Mouse (Mus musculus) erythroblast, embryonic 14.5 days (primary cell): ENCODE measurements around the gene Ocm. TPM values are rescaled to one million over a fixed set of nuclear protein-coding genes. Genes with fewer than 3 reads are reported as not detected.

Experiments
- H3K27me3 ChIP-seq: 2 replicates; pipeline ENCODE4 v1.6.1; 2012; ENCODE audit warnings: inconsistent platforms; ENCODE audit not compliant: control insufficient read depth
- H3K36me3 ChIP-seq: 2 replicates; pipeline ENCODE4 v1.6.1; 2012; ENCODE audit warnings: mild to moderate bottlenecking, inconsistent platforms; ENCODE audit not compliant: control insufficient read depth
- H3K4me1 ChIP-seq: 2 replicates; pipeline ENCODE4 v1.6.1; 2012; ENCODE audit warnings: inconsistent platforms; ENCODE audit not compliant: control insufficient read depth
- H3K4me3 ChIP-seq: replicated peaks from 2 replicates; pipeline ENCODE3; 2012; ENCODE audit warnings: moderate library complexity, mild to moderate bottlenecking, inconsistent platforms
- H3K9me3 ChIP-seq: 2 replicates; pipeline ENCODE4 v1.6.1; 2012; ENCODE audit warnings: low read length, inconsistent platforms, mixed read lengths; ENCODE audit not compliant: control insufficient read depth
- GATA1 ChIP-seq: IDR thresholded peaks from 2 replicates; pipeline ENCODE4 v1.6.1; 2012; ENCODE audit warnings: low read length, inconsistent platforms, mixed read lengths
- TAL1 ChIP-seq: IDR thresholded peaks from 3 replicates; pipeline ENCODE4 v1.6.1; 2012; ENCODE audit warnings: low read length, inconsistent platforms, mixed read lengths
- polyA plus RNA-seq: library from polyadenylated mRNA; stranded (reverse); fragments of >175 nt; gene quantifications from 2 replicates; pipeline ENCODE4 v1.2.3, GENCODE M21; 2012

Ocm gene
- not detected in 2 replicates for polyA plus RNA-seq

- Histone ChIP-seq H3K36me3 (no peaks in the 10 kb centered on the region), H3K9me3 (no peaks in the 10 kb centered on the region), H3K27me3 (peaks cover 10% of the 10 kb centered on the region), H3K4me1 (peaks cover 2% of the 10 kb centered on the region; the same call in 1 of the 2 replicates), H3K4me3 (no peak within 1 kb of the TSS)
- TF ChIP-seq TAL1 = no peak
- TF ChIP-seq GATA1 = no peak
Measured at GRCm38 (mm10) chr5:144026620-144027263, at the start of gene Ocm. Ocm (minus strand) TSS chr5:144026670.

DNA sequence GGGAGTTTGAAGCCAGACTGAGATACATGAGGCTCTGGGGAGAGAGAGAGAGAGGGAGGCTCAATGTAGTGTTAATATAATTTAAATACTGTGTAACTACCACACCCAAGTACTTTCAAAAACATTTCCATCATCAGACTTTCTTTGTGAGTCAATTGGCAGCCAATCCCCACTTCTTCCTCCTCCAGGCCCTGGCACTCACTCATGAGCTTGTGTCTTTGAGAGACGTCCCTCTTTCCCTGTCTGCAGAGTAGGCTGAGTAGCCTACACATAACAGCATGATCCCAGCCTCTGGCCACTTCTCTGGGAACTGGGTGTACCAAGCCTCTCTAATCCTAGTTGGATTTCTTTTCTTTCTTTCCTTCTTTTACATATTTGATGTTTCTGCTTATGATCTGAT, 44.8 kb upstream of the Ocm start:
- TF ChIP-seq TAL1 (no peak), GATA1 (no peak)
- no peak overlapping the region for H3K4me3 ChIP-seq
- H3K9me3 ChIP-seq = no peaks in the 10 kb centered on the region
- no peaks in the 10 kb centered on the region for H3K4me1 ChIP-seq
- H3K36me3 ChIP-seq = no peaks in the 10 kb centered on the region
- no peaks in the 10 kb centered on the region for H3K27me3 ChIP-seq

DNA sequence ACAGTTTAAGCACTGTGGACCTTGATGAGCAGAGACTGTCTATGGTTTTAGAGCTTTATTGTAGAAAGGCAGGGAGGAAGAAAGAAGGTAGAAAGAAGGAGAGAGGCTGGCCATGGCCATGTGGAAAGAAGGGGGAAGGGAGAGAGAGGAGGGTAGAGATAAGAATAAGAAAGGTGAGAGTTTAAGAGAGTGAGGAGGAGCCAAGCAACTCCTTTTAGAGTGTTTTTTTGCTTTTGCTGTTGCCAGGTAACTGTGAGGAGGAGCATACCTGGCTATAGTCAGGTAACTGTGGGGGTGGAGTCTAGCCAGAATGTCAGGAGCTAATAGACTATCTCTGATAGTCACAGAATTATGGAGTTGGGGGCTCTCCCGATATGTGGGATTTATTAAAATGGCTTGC, 43.6 kb upstream of the Ocm start:
- no peaks in the 10 kb centered on the region for H3K4me1 ChIP-seq
- H3K27me3 ChIP-seq = no peaks in the 10 kb centered on the region
- no peaks in the 10 kb centered on the region for H3K36me3 ChIP-seq
- TF ChIP-seq TAL1 = no peak
- TF ChIP-seq GATA1 = no peak
- no peaks in the 10 kb centered on the region for H3K9me3 ChIP-seq
- H3K4me3 ChIP-seq = no peak overlapping the region

- TF ChIP-seq TAL1 = no peak
- TF ChIP-seq GATA1 = no peak
- no peaks in the 10 kb centered on the region for H3K9me3 ChIP-seq
Measured at GRCm38 (mm10) chr5:144066036-144066435, 39.6 kb upstream of the Ocm start.

GRCm38 (mm10) chr5:144064093-144064492, 37.6 kb upstream of the Ocm start:
- TF ChIP-seq TAL1 (no peak), GATA1 (no peak)
- Histone ChIP-seq H3K9me3 (no peaks in the 10 kb centered on the region), H3K4me1 (no peaks in the 10 kb centered on the region), H3K36me3 (no peaks in the 10 kb centered on the region), H3K27me3 (no peaks in the 10 kb centered on the region), H3K4me3 (no peak overlapping the region)

More at GRCm38 (mm10) chr5:144066036-144066435, 39.6 kb upstream of the Ocm start:
- no peaks in the 10 kb centered on the region for H3K36me3 ChIP-seq
- H3K27me3 ChIP-seq = no peaks in the 10 kb centered on the region
- H3K4me1 ChIP-seq = no peaks in the 10 kb centered on the region
- H3K4me3 ChIP-seq = no peak overlapping the region

- H3K36me3 ChIP-seq = no peaks in the 10 kb centered on the region
- H3K9me3 ChIP-seq = no peaks in the 10 kb centered on the region
- H3K4me1 ChIP-seq = no peaks in the 10 kb centered on the region
- H3K27me3 ChIP-seq = no peaks in the 10 kb centered on the region
- TF ChIP-seq TAL1 = no peak
- TF ChIP-seq GATA1 = no peak
- no peak overlapping the region for H3K4me3 ChIP-seq
Measured at GRCm38 (mm10) chr5:144054340-144054739, 27.9 kb upstream of the Ocm start.

DNA sequence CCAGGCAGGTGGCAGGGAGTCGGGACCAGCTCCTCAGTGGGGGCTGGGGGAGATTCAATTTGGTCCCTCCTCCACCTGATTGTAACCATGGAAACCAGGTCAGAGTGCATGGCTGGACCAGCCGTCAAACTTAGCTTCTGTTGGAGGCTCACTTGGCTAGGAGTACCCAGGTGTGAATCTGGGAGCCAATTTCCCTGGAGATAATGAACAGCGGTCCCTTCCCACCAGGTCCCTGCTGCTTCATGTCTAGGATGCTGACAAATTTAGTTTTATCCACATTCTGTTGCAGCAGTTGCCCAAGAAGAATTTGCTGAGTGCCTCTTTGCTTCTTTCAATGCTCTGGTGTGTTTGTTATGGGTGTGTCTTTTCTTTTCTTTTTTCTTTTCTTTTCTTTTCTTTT, 27.0 kb upstream of the Ocm start:
- Histone ChIP-seq H3K4me3 (no peak overlapping the region), H3K4me1 (no peaks in the 10 kb centered on the region), H3K36me3 (no peaks in the 10 kb centered on the region), H3K27me3 (no peaks in the 10 kb centered on the region), H3K9me3 (no peaks in the 10 kb centered on the region)
- TF ChIP-seq GATA1 (no peak), TAL1 (no peak)

GRCm38 (mm10) chr5:144051268-144051667, 24.8 kb upstream of the Ocm start:
- Histone ChIP-seq H3K36me3 (no peaks in the 10 kb centered on the region), H3K4me1 (no peaks in the 10 kb centered on the region), H3K9me3 (no peaks in the 10 kb centered on the region), H3K27me3 (no peaks in the 10 kb centered on the region; the same call in 1 of the 2 replicates), H3K4me3 (no peak overlapping the region)
- TF ChIP-seq GATA1 (no peak), TAL1 (no peak)

DNA sequence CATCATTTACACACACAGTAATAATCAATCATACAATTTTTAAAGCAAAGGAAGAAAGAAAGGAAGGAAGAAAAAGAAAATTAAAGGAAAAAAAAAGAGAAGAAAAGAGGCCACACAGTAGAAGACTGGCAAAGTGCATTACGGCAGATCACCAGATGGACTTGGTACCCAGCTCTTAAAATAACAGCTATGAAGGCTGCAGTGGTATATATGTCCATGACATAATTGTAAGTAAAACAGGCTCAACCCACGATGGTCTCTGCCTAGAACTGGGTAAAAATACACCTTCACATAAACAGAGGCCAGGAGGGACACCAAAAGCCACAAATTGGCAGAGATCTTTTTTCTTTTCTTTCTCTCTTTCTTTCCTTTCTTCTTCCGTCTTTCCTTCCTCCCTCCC, 23.4 kb upstream of the Ocm start:
- TF ChIP-seq TAL1 (no peak), GATA1 (no peak)
- Histone ChIP-seq H3K36me3 (no peaks in the 10 kb centered on the region), H3K27me3 (peaks cover 3% of the 10 kb centered on the region; the same call in 1 of the 2 replicates), H3K9me3 (no peaks in the 10 kb centered on the region), H3K4me3 (no peak overlapping the region), H3K4me1 (no peaks in the 10 kb centered on the region)

DNA sequence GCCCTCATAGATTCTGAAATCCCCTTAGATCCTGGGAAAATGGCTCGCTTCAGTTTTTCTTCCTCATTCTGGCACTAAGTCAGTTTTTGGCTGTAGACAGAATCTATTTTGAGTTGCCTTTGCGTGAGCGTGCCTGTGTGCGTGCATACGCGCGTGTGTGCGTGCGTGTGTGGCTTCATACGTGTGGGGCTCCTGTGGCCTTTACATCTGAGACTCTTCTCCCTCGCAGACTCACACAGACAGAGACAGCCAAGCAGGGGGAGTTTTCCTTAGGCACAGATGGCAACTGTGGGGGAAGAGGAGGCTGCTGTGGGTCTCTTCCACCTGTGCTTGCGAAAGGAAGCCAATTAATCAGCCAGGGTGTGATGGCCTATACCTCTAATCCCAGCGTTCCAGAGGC, 20.9 kb upstream of the Ocm start:
- Histone ChIP-seq H3K36me3 (no peaks in the 10 kb centered on the region), H3K27me3 (peaks cover 3% of the 10 kb centered on the region; the same call in 1 of the 2 replicates), H3K9me3 (no peaks in the 10 kb centered on the region), H3K4me1 (no peaks in the 10 kb centered on the region), H3K4me3 (no peak overlapping the region)
- TF ChIP-seq TAL1 (no peak), GATA1 (no peak)
